Mouse (Mus musculus) Patski (cell line): ENCODE measurements around the gene Epsti1. TPM values are rescaled to one million over a fixed set of nuclear protein-coding genes. Genes with fewer than 3 reads are reported as not detected.

Experiments
- ATAC-seq: fragments of 100-300 bp; one replicate; pipeline ENCODE4 v1.8.0; 2021
- CTCF ChIA-PET: fragments of 350-600 bp; sonication (Branson Sonifier 250); formaldehyde crosslinking; loops from one replicate; lab custom pipeline; 2022; ENCODE audit warnings: inconsistent platforms; lab: Charles Lee
- POLR2A ChIA-PET: fragments of 350-600 bp; sonication (Branson Sonifier 250); formaldehyde crosslinking; loops from one replicate; lab custom pipeline; 2022; ENCODE audit warnings: antibody characterized with exemption, inconsistent platforms; lab: Charles Lee
- DNase-seq: peaks from one replicate; pipeline ENCODE4 v3.0.0-alpha.2; 2011; ENCODE audit warnings: low read depth, low spot score
- H3K27me3 ChIP-seq: fragments of 371-371 bp; one replicate; pipeline ENCODE4 v1.5.1; 2021
- CTCF ChIP-seq: fragments of 100-300 bp; IDR thresholded peaks from one replicate; pipeline ENCODE4 v1.5.1; 2021
- in situ Hi-C: fragments of 300-500 bp; cut with MboI; formaldehyde crosslinking; loops from 3 replicates; pipeline ENCODE4 v1.11.1; 2018; ENCODE audit warnings: low pct_unique_long_range_greater_than_20kb, mixed read lengths
- polyA plus RNA-seq: library from polyadenylated mRNA; unstranded; gene quantifications from one replicate; pipeline ENCODE4 v1.2.3, GENCODE M21; 2021

The Epsti1 gene
- polyA plus RNA-seq, 1 experiment from 2014 or later = not detected

- in situ Hi-C loops = no loop called here
- ATAC-seq (no peak), DNase-seq (no peak)
- H3K27me3 ChIP-seq = peaks cover 20% of the 10 kb centered on the region
- ChIA-PET POLR2A (no interaction called here), CTCF (interaction anchor here (0.7 to 1.3 kb wide), 3 partner anchors 9 to 827 kb away, joined by 3 to 4 read pairs (median 3); no protein-coding TSS in a partner anchor)
- TF ChIP-seq CTCF = no peak
Measured at GRCm38 (mm10) chr14:77942235-77942634, 38.2 kb downstream of the Epsti1 start.

GRCm38 (mm10) chr14:77942793-77943558, 38.9 kb downstream of the Epsti1 start:
- TF ChIP-seq CTCF = no peak
- ATAC-seq (no peak), DNase-seq (no peak)
- ChIA-PET POLR2A (no interaction called here), CTCF (interaction anchor here (0.7 to 1.3 kb wide), 3 partner anchors 8 to 828 kb away, joined by 3 to 4 read pairs (median 3); no protein-coding TSS in a partner anchor)
- peaks cover 16% of the 10 kb centered on the region for H3K27me3 ChIP-seq
- in situ Hi-C loops = no loop called here

- DNase-seq (no peak), ATAC-seq (no peak)
- H3K27me3 ChIP-seq = peaks cover 5% of the 10 kb centered on the region
- ChIA-PET POLR2A (no interaction called here), CTCF (interaction anchor here (0.9 kb wide), 1 partner anchor 28 kb away, joined by 3 read pairs; no protein-coding TSS in a partner anchor)
- no peak for TF ChIP-seq CTCF
- in situ Hi-C loops = no loop called here
Measured at GRCm38 (mm10) chr14:77961741-77962140, 57.7 kb downstream of the Epsti1 start.

- in situ Hi-C loops = no loop called here
- CTCF ChIA-PET = no interaction called here
- peaks cover 5% of the 10 kb centered on the region for H3K27me3 ChIP-seq
- no peak for TF ChIP-seq CTCF
- ATAC-seq (no peak), DNase-seq (no peak)
- POLR2A ChIA-PET = no interaction called here
Measured at GRCm38 (mm10) chr14:77963525-77963924, 59.5 kb downstream of the Epsti1 start.

- DNase-seq = no peak
- no peak for ATAC-seq
- no peak for TF ChIP-seq CTCF
- in situ Hi-C loops = no loop called here
- H3K27me3 ChIP-seq = peaks cover 5% of the 10 kb centered on the region
- CTCF ChIA-PET = no interaction called here
- POLR2A ChIA-PET = no interaction called here
Measured at GRCm38 (mm10) chr14:77971355-77971754, 67.3 kb downstream of the Epsti1 start.

DNA sequence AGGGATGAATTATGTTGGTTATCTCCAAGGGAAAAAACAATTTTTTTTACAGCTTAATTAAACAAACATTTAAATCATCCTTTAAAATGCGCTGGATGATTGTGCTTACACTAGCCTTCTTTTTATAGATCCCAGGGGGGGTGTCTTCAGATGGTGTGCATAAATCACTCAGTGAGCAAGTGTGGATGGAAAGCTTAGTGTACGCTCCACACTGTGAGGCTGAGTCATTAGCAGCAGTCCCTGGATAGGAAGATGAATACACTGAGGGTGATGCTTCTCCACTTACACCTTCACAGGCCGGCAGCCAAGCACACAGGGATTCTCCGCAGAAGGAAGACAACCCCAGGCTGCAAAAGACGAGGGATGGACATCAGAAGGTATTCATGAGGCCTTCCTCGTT, 70.2 kb downstream of the Epsti1 start:
- DNase-seq (no peak), ATAC-seq (no peak)
- no peak for TF ChIP-seq CTCF
- CTCF ChIA-PET = no interaction called here
- in situ Hi-C loops = no loop called here
- POLR2A ChIA-PET = no interaction called here
- peaks cover 5% of the 10 kb centered on the region for H3K27me3 ChIP-seq

DNA sequence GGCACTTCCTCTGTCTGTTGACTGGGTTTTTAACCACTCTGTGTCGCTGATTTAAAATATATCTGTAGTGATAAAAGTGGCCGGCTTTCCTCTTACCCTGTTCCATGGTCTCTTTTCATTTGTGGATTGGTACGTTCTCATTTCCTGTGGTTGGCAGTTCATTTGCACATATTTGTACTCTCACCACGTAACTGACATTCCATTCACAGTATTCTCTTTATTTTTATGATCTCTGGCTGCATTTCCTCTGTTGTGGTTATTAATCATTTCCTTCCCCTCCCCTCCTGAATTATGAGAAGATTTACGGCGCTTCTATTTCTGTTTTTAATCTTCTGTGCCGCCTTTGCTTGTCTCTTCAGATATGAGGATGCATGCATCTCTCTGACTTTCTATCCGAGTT, 71.7 kb downstream of the Epsti1 start:
- TF ChIP-seq CTCF = no peak
- ATAC-seq (no peak), DNase-seq (no peak)
- ChIA-PET CTCF (no interaction called here), POLR2A (no interaction called here)
- in situ Hi-C loops = no loop called here
- H3K27me3 ChIP-seq = no peaks in the 10 kb centered on the region

- CTCF ChIA-PET = no interaction called here
- DNase-seq = no peak
- no peak for ATAC-seq
- peaks cover 12% of the 10 kb centered on the region for H3K27me3 ChIP-seq
- in situ Hi-C loops = no loop called here
- POLR2A ChIA-PET = no interaction called here
- no peak for TF ChIP-seq CTCF
Measured at GRCm38 (mm10) chr14:77981516-77981915, 77.5 kb downstream of the Epsti1 start.

DNA sequence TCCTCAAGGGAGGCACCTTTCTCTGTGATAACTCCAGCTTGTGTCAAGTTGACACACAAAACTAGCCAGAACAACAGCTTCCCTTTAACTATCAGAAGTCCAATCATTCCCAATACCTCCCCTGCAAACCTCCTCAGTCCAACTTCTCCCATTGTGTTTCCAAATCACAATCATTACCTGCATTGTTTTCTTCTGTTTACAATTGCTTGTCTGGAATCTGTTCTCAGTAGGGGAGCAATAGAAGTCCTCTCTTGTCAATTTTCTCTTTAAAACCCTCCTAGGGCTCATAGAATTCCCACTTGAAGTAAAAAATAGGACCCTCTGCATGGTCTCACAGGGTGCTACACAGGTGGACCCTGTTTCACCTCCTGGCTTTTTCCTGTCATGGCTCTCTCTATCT, 93.7 kb downstream of the Epsti1 start:
- in situ Hi-C loops = no loop called here
- ChIA-PET POLR2A (no interaction called here), CTCF (no interaction called here)
- DNase-seq (no peak), ATAC-seq (no peak)
- H3K27me3 ChIP-seq = peaks cover 7% of the 10 kb centered on the region
- TF ChIP-seq CTCF = no peak

DNA sequence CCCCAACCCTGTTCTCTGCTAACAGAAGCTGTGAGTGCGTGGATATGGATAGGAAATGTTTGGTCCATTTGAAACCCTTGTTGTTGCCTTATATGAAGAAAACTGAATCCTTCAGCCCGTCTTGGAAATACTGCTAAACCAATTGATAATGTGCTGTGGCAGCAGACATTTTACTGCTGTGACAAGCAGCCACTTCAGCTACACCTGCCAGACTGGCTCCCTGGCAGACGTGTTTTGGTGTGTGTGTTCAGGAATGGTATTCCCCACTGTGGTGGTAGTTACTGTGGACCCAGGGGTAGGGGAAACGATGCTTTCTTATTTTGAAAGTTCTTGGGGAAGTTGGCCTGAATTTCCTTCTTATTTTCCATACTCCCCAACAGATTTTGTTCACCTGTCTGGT, 100.4 kb downstream of the Epsti1 start:
- ChIA-PET CTCF (no interaction called here), POLR2A (no interaction called here)
- ATAC-seq (no peak), DNase-seq (no peak)
- no peak for TF ChIP-seq CTCF
- H3K27me3 ChIP-seq = peaks cover 18% of the 10 kb centered on the region
- in situ Hi-C loops = no loop called here

DNA sequence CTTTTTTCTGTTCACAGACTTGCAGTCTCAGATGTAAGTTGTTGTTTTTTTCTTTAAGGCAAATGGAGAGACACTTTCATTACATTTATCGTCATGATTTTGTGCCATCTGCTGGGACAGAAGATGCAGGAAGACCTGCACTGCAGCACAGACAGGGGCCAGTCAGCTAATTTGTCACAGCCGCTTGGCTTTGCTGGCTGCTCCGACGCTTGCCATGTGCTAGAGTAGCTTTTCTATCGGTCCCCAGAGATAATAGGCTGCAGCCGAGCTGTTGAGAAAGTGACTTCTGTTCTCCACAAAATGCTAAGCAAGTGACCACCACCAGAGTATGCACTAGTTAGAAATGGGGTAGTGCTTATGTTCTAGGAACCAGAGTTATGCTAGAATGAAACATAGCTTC, 104.0 kb downstream of the Epsti1 start:
- peaks cover 30% of the 10 kb centered on the region for H3K27me3 ChIP-seq
- no peak for ATAC-seq
- CTCF ChIA-PET = interaction anchor here (2.1 kb wide), 1 partner anchor 11 kb away, joined by 6 read pairs; no protein-coding TSS in a partner anchor
- DNase-seq = no peak
- no peak for TF ChIP-seq CTCF
- POLR2A ChIA-PET = interaction anchor here (0.7 kb wide), 1 partner anchor 320 kb away, joined by 4 read pairs; no protein-coding TSS in a partner anchor
- in situ Hi-C loops = no loop called here
